Mouse (Mus musculus) layer of hippocampus, adult 18-20 months (tissue): ENCODE data around the gene Mov10l1. TPM values are rescaled to one million over a fixed set of nuclear protein-coding genes. Genes with fewer than 3 reads are reported as not detected.

Experiments
- total RNA-seq, 2 experiments: library from RNA; stranded (reverse); gene quantifications; 2 replicates each; pipeline ENCODE4 v1.2.3; 2021

The Mov10l1 gene
- total RNA-seq, 2 experiments from 2014 or later, result not detected

Other genes starting within 250 kb of the Mov10l1 start
- gene Brd1, start 248.7 kb upstream of the Mov10l1 start, total RNA-seq, result 10 to 100 TPM; 55.0 to 58.8 TPM
- gene Zbed4, start 231.2 kb upstream of the Mov10l1 start, total RNA-seq, result 10 to 100 TPM; 10.6 to 10.8 TPM
- gene Alg12, start 163.6 kb upstream of the Mov10l1 start, total RNA-seq, result 10 to 100 TPM; 12.0 to 12.4 TPM
- 10 to 100 TPM; 29.7 to 30.6 TPM for gene Creld2, start 163.3 kb upstream of the Mov10l1 start, total RNA-seq
- 10 to 100 TPM; 36.8 to 47.6 TPM for gene Pim3, start 120.7 kb upstream of the Mov10l1 start, total RNA-seq
- 1 to 10 TPM; 1.4 to 2.2 TPM for gene Ttll8, start 28.5 kb upstream of the Mov10l1 start, total RNA-seq
- gene Mlc1, start 3.9 kb upstream of the Mov10l1 start, total RNA-seq, result 100 to 1,000 TPM; 122 TPM
- gene Panx2, start 76.8 kb downstream of the Mov10l1 start, total RNA-seq, result 100 to 1,000 TPM; 154 to 158 TPM
- gene Trabd, start 92.2 kb downstream of the Mov10l1 start, total RNA-seq, result 10 to 100 TPM; 20.7 to 23.8 TPM
- 10 to 100 TPM; 19.3 to 21.1 TPM for gene Selenoo, start 106.2 kb downstream of the Mov10l1 start, total RNA-seq
- gene Tubgcp6, start 140.2 kb downstream of the Mov10l1 start, total RNA-seq, result 10 to 100 TPM; 29.5 to 30.4 TPM
- 10 to 100 TPM; 12.4 to 12.5 TPM for gene Hdac10, start 145.8 kb downstream of the Mov10l1 start, total RNA-seq
- 1 to 10 TPM; 4.8 to 5.4 TPM for gene Mapk12, start 157.8 kb downstream of the Mov10l1 start, total RNA-seq
- 10 to 100 TPM; 19.2 to 21.2 TPM for gene Mapk11, start 166.7 kb downstream of the Mov10l1 start, total RNA-seq
- 10 to 100 TPM; 46.4 to 55.0 TPM for gene Plxnb2, start 197.9 kb downstream of the Mov10l1 start, total RNA-seq
- gene Dennd6b, start 213.6 kb downstream of the Mov10l1 start, total RNA-seq, result 10 to 100 TPM; 34.8 to 39.1 TPM
- gene Ppp6r2, start 228.6 kb downstream of the Mov10l1 start, total RNA-seq, result 100 to 1,000 TPM; 157 to 166 TPM